Mouse (Mus musculus): Measurements from ENCODE around the gene Mdp1.

Gene Mdp1

DNA sequence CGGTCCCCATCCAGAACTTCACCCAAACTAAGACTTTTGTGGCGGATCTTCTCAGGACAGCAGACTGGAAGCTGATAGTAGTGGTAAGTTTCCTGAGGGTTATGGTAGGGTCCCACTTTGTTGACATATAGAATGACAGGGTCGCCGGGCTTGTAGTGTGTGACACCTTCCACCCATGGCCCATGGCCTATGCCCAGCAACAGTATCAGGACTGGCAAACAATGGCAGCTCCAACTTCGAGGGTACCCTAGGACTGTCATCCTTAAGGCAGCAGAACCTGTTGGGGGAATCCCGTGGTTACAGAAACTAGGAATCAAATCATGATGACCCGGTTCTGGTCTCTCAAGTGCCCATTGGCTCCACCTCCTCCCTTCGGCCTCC, 17.6 kb downstream of the Mdp1 start:
- DNase-seq: no peak

DNA sequence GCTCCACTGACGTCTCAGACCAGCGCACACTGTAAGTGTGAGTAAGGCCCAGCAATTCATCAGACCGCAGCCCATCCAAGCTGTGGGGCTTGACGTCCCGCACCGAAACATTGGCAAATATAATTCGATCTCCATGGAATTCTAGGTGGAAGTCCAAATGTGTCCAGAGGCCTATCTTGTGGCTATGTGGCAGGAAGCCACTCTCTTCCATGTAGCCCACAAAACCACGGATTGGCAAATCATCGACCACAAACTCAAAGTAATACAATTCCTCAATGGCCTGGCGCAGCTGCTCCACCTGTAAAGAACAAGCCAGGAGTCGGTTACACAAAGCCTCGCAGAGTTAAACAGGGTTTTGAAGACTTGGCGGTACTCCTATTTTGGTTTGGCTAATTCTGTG, 19.0 kb downstream of the Mdp1 start:
- no peak for DNase-seq

DNA sequence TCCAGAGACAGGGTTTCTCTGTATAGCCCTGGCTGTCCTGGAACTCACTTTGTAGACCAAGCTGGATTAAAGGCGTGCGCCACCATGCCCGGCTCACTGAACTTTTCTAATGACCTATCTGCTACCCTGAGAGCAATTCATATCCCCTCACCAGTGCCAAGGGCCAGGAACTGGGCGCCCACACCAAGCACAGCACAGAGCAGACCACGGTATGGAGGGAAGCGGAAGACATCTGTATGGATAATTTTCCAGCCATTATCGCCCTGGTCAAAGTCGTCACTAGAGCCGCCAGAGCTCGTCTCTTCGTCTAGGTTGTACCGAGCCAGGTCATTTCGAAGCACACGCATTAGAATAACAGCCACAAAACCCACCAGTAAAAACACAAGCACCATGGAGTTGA, 19.5 kb downstream of the Mdp1 start:
- DNase-seq: peak; percentile 91

DNA sequence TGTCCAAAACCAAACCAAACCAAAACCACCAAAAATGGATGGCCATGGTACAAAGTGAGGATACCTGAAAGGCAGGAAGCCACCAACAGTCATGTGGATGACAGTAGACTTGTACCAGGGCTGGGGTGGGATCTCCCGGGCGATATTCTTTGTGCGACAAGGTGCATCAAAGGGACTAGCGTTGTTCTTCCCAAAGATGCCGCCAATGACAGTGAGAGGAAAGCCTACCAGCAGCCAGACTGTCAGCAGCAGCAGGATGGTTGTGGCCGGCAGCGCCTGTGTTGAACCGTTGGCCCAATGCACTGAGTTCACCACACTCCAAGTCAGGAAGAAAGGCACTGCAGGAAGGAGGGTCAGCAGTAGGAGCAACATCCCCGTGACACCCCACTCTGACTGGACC, 22.5 kb downstream of the Mdp1 start, which contains the start of gene Gm49378:
Gene Gm49378, minus strand, starts transcription at position 101 of the 400 bp plus-strand sequence.
- no peak for DNase-seq

GRCm38 (mm10) chr14:55635523-55636007, 24.7 kb downstream of the Mdp1 start, which contains the start of gene Ipo4:
TSS of gene Ipo4 (minus strand) at chr14:55635957.
- DNase-seq: peak; percentile 99

DNA sequence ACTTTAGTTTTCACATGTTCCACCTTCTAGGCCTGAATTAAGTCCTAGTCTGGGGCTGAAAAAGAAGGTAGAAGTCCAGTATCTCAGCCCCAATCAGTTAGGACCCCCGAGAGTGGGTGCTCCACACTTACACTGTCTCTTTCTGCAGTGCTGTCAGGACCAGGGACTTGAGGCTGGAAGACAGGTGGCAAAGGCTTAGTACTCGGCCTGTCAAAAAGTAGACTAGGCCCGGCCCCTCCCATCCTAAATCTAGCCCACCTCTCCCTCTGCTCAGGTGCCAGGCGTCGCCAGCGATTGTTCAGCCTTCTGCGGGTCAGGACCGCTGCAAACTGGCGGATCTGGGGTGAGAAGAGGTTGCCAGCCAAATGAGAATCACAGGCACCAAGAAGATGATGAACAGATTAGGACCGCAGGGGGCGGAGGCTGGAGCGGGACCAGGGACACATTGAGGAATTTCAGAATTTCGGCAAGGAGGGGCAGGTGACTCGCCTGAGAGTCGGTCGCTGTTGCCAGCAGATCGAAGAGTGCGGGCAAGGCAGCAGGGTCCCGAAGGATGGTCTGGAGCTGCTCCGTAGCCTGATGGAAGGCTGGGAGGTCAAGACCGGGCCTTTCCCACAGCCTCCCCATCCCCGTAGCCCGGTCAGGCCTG, 25.3 kb downstream of the Mdp1 start:
- peak; percentile 96 for DNase-seq

GRCm38 (mm10) chr14:55629312-55629711, 31.0 kb downstream of the Mdp1 start:
- DNase-seq: peak; percentile 95

DNA sequence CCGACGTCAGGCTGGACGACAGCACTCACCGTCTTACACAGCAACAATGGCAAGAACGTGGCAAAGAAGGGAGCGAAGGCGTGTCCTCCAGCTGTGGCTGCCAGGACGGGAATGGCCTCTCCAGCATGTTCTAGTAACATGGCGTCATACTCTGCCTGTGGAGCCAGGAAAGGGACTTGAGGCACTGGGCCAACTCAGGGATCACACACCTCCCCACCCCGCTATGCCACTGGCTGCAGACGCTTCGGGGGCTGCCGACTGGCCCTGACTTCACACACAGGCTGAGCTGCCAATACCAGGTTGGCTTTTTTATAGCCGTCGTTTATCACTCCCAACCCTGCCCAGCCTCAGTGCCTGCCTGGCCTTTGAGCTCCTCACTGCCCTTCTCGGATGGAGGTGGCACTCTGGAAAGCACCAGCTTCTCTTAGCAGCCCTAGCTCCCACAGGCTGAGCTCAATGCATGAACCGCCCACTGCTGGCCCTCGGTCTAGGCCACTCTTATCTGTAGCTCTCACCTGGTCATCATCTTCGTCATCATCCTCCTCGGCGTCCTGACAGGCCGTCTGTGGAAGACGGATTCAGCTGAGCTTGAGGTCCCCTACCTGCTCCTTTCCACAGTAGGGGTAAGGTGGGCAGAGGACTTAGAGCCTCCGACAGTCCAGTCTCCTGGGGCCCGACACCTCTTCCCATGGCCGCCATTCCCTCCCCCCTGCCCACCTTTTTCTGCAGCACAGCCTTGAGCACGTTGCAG, 32.1 kb downstream of the Mdp1 start:
- DNase-seq: peak; percentile 94

GRCm38 (mm10) chr14:55618486-55619195, 41.7 kb downstream of the Mdp1 start:
- no peak for DNase-seq

DNA sequence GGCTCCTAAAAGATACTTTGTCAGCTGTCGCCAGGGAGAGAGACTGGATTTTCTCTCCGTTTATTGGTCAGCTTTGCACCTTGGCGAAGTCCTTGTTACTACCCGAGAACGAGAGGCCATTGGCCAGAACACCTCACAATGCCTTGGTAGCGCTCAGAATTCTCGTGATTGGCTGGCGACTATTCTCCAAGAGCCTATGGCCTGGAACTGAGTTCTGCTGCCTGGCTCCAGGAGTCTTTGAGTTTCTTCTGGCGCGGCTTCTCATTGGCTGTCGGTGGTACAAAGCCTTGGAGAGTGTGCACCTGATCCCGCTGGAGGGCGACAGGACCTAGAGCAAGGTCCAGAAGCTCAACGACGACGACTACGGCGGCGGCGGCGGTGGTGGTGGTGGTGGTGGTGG, 42.5 kb downstream of the Mdp1 start, which contains the start of gene Rec8:
Gene Rec8, plus strand, starts transcription at position 216 of the 400 bp plus-strand sequence.
- DNase-seq: peak; percentile 91

- DNase-seq: no peak
Measured at GRCm38 (mm10) chr14:55616844-55617243, 43.5 kb downstream of the Mdp1 start.

GRCm38 (mm10) chr14:55615876-55616275, 44.4 kb downstream of the Mdp1 start:
- no peak for DNase-seq

DNA sequence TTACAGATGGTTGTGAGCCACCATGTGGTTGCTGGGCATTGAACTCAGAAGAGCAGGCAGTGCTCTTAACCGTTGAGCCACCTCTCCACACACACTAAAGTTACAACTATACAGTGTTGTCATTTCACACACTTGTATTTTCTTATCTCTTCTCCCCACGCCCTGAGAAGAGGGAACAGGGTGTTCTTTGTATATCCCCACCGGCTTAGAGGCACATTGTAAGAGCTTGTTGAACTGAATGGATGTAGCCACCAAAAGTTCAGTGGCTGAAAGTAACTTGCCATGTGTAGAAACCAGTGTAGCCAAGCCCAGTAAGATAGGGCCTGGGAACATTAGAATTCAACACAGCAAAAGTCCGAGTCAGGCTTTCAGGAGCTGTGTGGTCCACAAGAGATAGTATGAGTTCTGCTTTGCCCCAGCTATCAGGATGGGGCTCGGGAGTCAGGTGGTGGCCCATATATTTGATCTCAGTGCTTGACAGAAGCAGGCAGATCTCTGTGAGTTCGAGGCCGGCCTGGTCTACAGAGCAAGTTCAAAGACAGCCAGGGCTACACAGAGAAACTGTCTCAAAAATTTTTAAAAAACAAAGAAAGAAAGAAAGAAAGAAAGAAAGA, 45.6 kb downstream of the Mdp1 start:
- DNase-seq: no peak

DNA sequence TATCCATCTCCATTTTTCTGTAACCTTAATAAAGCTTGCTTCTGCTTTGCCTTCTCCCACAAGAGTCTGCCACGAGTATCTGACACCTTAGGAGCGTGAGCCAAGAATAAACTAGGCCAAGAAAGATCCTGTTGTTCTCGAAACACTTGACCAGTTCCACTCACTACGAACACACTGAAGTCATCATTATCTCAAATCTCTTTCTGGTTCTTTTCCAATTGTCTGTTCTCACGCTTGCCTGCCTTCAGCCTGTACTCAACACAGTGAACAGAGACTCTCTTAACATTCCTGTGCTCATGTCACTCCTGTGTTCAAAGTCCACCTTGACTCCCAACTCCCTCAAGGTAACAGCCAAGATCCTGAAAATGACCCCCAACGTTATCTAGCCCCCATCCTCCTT, 47.0 kb downstream of the Mdp1 start:
- DNase-seq: no peak

DNA sequence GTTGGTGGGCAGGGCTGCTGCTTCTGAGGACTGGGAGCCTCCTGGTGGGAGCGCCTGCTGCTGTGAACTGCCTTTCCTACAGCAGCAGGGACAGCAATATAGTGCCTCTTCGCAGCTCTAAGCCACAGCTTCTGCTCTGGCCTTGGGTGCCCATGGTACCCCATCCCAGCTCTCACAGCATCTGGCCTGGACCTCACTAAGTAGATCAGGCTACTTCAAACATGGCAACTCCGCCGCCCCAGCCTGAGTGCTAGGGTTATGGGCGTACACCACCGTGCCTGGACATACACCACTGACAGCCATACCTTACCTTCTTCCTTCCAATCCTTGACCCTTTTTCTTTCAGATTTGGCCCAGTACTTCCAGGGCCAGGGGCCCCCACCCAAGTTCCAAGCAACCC, 52.0 kb downstream of the Mdp1 start:
- DNase-seq: peak; percentile 91
